Mouse (Mus musculus) layer of hippocampus, postnatal 14 days (tissue): ENCODE results near the gene Rcor3. TPM values are rescaled to one million over a fixed set of nuclear protein-coding genes. Genes with fewer than 3 reads are reported as not detected.

Experiments used
- DNase-seq, 2 experiments: peaks; one replicate each; pipeline ENCODE4 v3.0.0; 2021 to 2022; ENCODE audit warnings: low spot score in 2 of 2, mixed read lengths in 1 of 2
- total RNA-seq, 2 experiments: library from RNA; stranded (reverse); gene quantifications; 2 replicates each; pipeline ENCODE4 v1.2.3; 2021

Rcor3 gene
- total RNA-seq, 2 experiments from 2014 or later: 45.3 to 55.8 TPM

- DNase-seq: no peak
Observed at GRCm38 (mm10) chr1:192070618-192071051, 67.2 kb downstream of the Rcor3 start.

- no peak for DNase-seq
Observed at GRCm38 (mm10) chr1:192069971-192070591, 67.8 kb downstream of the Rcor3 start.

DNA sequence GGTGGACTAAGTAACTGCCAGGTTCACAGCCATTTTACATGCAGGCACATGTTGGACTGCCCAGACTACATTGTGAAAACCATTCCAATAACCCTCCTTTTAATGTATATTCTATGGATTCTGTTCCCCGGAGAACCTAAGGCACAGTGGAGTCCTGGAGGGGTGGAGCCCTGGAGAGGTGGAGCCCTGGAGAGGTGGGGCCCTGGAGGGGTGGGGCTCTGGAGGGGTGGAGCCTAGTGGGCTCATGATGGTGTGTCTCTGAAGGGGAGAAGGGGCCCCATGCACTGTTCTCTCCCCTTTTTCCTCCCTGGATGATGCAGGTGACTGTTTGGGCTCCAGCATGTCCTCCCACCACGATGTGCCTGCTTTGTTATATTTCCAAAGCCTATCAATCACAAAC lies 69.7 kb downstream of the Rcor3 start:
- DNase-seq: no peak

- no peak for DNase-seq
Observed at GRCm38 (mm10) chr1:192066956-192067355, 70.9 kb downstream of the Rcor3 start.

DNA sequence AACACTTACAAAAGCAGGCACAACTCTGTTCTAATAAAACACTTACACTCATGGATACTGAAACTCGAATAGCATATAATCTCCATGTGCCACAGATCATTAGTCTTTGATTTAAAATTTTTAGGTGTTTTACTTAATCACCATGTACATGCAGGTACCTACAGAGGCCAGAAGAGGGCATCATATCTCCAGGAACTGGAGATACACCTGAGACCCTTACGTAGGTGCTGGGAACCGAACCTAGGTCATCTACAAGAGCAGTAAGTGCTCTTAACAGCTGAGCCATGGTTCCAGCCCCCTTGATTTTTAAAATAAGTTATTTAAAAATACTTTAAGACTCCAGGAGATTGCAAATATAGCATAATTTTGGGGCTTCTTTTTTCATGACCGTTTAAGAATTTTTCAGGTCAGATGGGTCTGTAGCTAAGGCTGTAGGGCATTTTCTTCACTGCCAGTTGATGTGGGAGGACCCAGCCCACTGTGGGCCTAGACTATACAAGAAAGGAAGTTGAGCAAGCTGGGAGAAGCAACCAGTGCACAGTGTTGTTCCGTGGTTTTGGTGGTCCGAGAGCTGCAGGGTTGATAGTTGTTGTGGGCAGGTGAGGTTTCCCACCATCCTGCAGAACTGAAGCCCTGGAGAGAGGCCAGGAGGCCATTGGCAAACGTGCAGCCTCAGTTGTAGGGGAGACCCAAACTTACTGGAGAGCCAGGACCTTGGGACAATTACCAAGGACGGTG lies 74.5 kb downstream of the Rcor3 start:
- DNase-seq: no peak

DNA sequence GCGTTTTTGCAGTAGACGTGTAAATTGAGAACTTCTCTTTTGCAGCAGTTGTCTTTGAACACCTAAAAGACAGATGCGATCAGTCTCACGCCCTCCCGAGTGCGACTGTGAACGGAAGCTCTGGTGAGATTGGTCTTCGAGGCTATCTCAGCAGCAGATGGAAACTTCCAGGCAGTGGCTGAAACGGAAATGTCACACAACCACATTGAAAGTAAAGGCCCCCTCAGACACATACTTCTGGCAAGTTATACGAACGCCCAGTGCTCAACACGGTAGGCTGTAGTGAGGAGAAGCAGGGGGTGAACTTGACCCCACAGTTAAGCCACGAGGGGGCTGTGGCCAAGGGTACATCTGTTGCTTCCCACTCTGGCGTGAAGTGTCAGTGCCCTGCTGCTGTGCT lies 75.2 kb downstream of the Rcor3 start:
- no peak for DNase-seq

- DNase-seq: peak in 1 of 2 experiments; percentile 47
Observed at GRCm38 (mm10) chr1:192061666-192062306, 76.1 kb downstream of the Rcor3 start.

GRCm38 (mm10) chr1:192058911-192059310 lies 79.0 kb downstream of the Rcor3 start:
- DNase-seq: no peak

DNA sequence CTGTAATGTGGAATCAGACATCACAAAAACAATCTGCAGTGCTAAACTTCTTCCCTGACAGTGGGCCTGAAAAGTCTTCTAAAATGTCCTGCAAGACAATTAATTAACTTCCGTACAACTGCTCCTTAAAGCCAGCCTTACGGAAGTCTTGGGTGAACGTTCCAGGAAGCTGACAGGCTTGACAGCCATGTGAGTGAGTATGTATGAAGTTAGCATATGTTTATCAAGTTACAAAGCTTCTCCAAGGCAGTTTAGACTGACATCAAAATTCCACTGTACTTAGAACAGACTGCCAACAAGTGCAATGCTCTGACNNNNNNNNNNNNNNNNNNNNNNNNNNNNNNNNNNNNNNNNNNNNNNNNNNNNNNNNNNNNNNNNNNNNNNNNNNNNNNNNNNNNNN lies 84.1 kb downstream of the Rcor3 start:
- DNase-seq: no peak

- no peak for DNase-seq
Observed at GRCm38 (mm10) chr1:192052986-192053385, 84.9 kb downstream of the Rcor3 start.

DNA sequence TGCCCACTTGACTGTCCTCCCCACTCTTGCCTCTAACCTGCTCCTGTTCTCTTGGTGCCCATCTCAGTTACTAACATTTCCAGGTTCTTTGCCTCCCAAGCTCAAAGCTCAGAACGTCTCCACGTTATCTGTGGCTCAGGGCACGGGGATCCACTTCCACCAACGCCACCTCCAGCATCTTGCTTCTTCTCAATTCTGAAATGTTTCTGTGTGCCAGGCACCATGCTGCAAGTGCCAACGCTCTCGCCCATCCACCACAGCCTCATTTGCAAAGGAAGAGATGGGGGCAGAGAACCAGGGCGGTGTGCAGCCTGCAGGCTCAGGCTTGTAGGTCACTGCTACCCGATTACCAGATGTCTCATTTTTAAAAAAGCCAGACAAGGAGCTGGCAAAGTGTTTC lies 85.4 kb downstream of the Rcor3 start:
- DNase-seq: no peak

Other genes with a start within 250 kb of the Rcor3 start
- 10 to 100 TPM; 29.7 to 29.9 TPM for gene Slc30a1, start 231.3 kb downstream of the Rcor3 start, total RNA-seq
- gene Rd3, start 160.7 kb downstream of the Rcor3 start, total RNA-seq: 1 to 10 TPM in 1 of 2 experiments, under 1 TPM in 1; 0.19 to 1.4 TPM
- 1 to 10 TPM; 2.1 to 3.8 TPM for gene Traf5, start 45.5 kb downstream of the Rcor3 start, total RNA-seq
- 10 to 100 TPM; 24.0 to 27.2 TPM for gene Kcnh1, start 52.7 kb upstream of the Rcor3 start, total RNA-seq